Mouse (Mus musculus): Measurements from ENCODE around the gene Dek. TPM values are rescaled to one million over a fixed set of nuclear protein-coding genes. Genes with fewer than 3 reads are reported as not detected.

The Dek gene
- total RNA-seq, 2 experiments from 2014 or later: 48.3 to 51.2 TPM

- peak in 1 of 2 experiments; percentile 16 for DNase-seq (ENCODE audit: extremely low spot score in 1 of 2, low spot score in 2 of 2)
- intact Hi-C loops (cut with DNase I): loop anchor here (1.0 kb wide), 1 partner anchor 115 kb away; the partner anchor contains the start of gene Kif13a
- Histone ChIP-seq H3K27ac (peak overlapping the region; percentile 78), H3K4me3 (peak overlapping the region; percentile 95)
- no peak for TF ChIP-seq CTCF (IDR thresholded peaks at IDR 0.05)
Measured at GRCm38 (mm10) chr13:47043833-47044616, 62.0 kb downstream of the Dek start.

GRCm38 (mm10) chr13:47043030-47043680, 62.8 kb downstream of the Dek start, which contains the start of gene Kdm1b:
Kdm1b (plus strand) TSS chr13:47043499.
- peak within 1 kb of the TSS; percentile 95 for H3K4me3 ChIP-seq
- DNase-seq (ENCODE audit: extremely low spot score in 1 of 2, low spot score in 2 of 2): peak; percentile 97 to 98
- intact Hi-C loops (cut with DNase I): loop anchor here (1.0 kb wide), 1 partner anchor 114 kb away; the partner anchor contains the start of gene Kif13a
- no peak for TF ChIP-seq CTCF (IDR thresholded peaks at IDR 0.05)
- peak within 1 kb of the TSS; percentile 78 for H3K27ac ChIP-seq

- TF ChIP-seq CTCF (IDR thresholded peaks at IDR 0.05): no peak; the same call in 1 of the 2 replicates
- no peak for DNase-seq (ENCODE audit: extremely low spot score in 1 of 2, low spot score in 2 of 2)
- intact Hi-C loops (cut with DNase I): no loop called here
- Histone ChIP-seq H3K27ac (no peak overlapping the region), H3K4me3 (peak overlapping the region; percentile 95)
Measured at GRCm38 (mm10) chr13:47042024-47042633, 63.9 kb downstream of the Dek start.

- Histone ChIP-seq H3K4me3 (no peak overlapping the region), H3K27ac (no peak overlapping the region)
- intact Hi-C loops (cut with DNase I): no loop called here
- DNase-seq (ENCODE audit: extremely low spot score in 1 of 2, low spot score in 2 of 2): no peak
- no peak for TF ChIP-seq CTCF (IDR thresholded peaks at IDR 0.05)
Measured at GRCm38 (mm10) chr13:47040061-47040460, 65.9 kb downstream of the Dek start.

- Histone ChIP-seq H3K27ac (no peak overlapping the region), H3K4me3 (no peak overlapping the region)
- intact Hi-C loops (cut with DNase I): no loop called here
- TF ChIP-seq CTCF (IDR thresholded peaks at IDR 0.05): no peak
- no peak for DNase-seq (ENCODE audit: extremely low spot score in 1 of 2, low spot score in 2 of 2)
Measured at GRCm38 (mm10) chr13:47037946-47038345, 68.1 kb downstream of the Dek start.

Other genes with a start within 250 kb of the Dek start
- gene Kif13a, start 176.3 kb downstream of the Dek start, total RNA-seq (2021): 10 to 100 TPM; 19.1 to 22.7 TPM
- gene Nhlrc1, start 91.4 kb downstream of the Dek start, total RNA-seq (2021): 10 to 100 TPM; 13.2 to 17.9 TPM
- 1 to 10 TPM; 8.8 to 9.1 TPM for gene Kdm1b, start 62.7 kb downstream of the Dek start, total RNA-seq (2021)
- gene Tpmt, start 61.5 kb downstream of the Dek start, total RNA-seq (2021): 1 to 10 TPM; 7.5 to 7.7 TPM
- gene Rnf144b, start 16.5 kb upstream of the Dek start, total RNA-seq (2021): 10 to 100 TPM; 20.7 to 25.9 TPM